Mouse (Mus musculus): Measurements from ENCODE around the gene Ackr2.

Ackr2 gene

GRCm38 (mm10) chr9:121919027-121919501 is 20.9 kb downstream of the Ackr2 start:
- no peak for DNase-seq (ENCODE audit: low spot score)

- DNase-seq (ENCODE audit: low spot score) = no peak
Measured at GRCm38 (mm10) chr9:121923443-121923842, 25.3 kb downstream of the Ackr2 start.

- DNase-seq (ENCODE audit: low spot score) = no peak
Measured at GRCm38 (mm10) chr9:121923906-121924305, 25.8 kb downstream of the Ackr2 start.

- no peak for DNase-seq (ENCODE audit: low spot score)
Measured at GRCm38 (mm10) chr9:121924901-121925560, 26.9 kb downstream of the Ackr2 start.

- DNase-seq (ENCODE audit: low spot score) = no peak
Measured at GRCm38 (mm10) chr9:121925959-121926358, 27.8 kb downstream of the Ackr2 start.

- no peak for DNase-seq (ENCODE audit: low spot score)
Measured at GRCm38 (mm10) chr9:121926634-121927405, 28.7 kb downstream of the Ackr2 start.

GRCm38 (mm10) chr9:121927721-121928120 is 29.6 kb downstream of the Ackr2 start:
- no peak for DNase-seq (ENCODE audit: low spot score)

GRCm38 (mm10) chr9:121928498-121928897 is 30.3 kb downstream of the Ackr2 start:
- no peak for DNase-seq (ENCODE audit: low spot score)

GRCm38 (mm10) chr9:121934856-121935255 is 36.7 kb downstream of the Ackr2 start:
- no peak for DNase-seq (ENCODE audit: low spot score)

- DNase-seq (ENCODE audit: low spot score) = no peak
Measured at GRCm38 (mm10) chr9:121936952-121937351, 38.8 kb downstream of the Ackr2 start.

GRCm38 (mm10) chr9:121937451-121937864 is 39.3 kb downstream of the Ackr2 start:
- no peak for DNase-seq (ENCODE audit: low spot score)

GRCm38 (mm10) chr9:121937944-121938355 is 39.8 kb downstream of the Ackr2 start:
- DNase-seq (ENCODE audit: low spot score) = no peak

- DNase-seq (ENCODE audit: low spot score) = no peak
Measured at GRCm38 (mm10) chr9:121943005-121943404, 44.9 kb downstream of the Ackr2 start.

- DNase-seq (ENCODE audit: low spot score) = no peak
Measured at GRCm38 (mm10) chr9:121943628-121944027, 45.5 kb downstream of the Ackr2 start.

GRCm38 (mm10) chr9:121947784-121948183 is 49.6 kb downstream of the Ackr2 start:
- DNase-seq (ENCODE audit: low spot score) = no peak

GRCm38 (mm10) chr9:121948431-121948830 is 50.3 kb downstream of the Ackr2 start:
- DNase-seq (ENCODE audit: low spot score) = no peak

- no peak for DNase-seq (ENCODE audit: low spot score)
Measured at GRCm38 (mm10) chr9:121950418-121951113, 52.4 kb downstream of the Ackr2 start, which contains the start of gene Fam198a. Gene Fam198a, plus strand, starts transcription at chr9:121950988.

- DNase-seq (ENCODE audit: low spot score) = no peak
Measured at GRCm38 (mm10) chr9:121951114-121951423, 52.9 kb downstream of the Ackr2 start.

- DNase-seq (ENCODE audit: low spot score) = no peak
Measured at GRCm38 (mm10) chr9:121952596-121952995, 54.4 kb downstream of the Ackr2 start.

GRCm38 (mm10) chr9:121959966-121960635 is 61.9 kb downstream of the Ackr2 start:
- DNase-seq (ENCODE audit: low spot score) = no peak
